In genomic region chr12:83987583-83988441, GRCm38 (mm10) we compare ENCODE assay signal across 8 mouse cellular contexts. TPM values are rescaled to one million over a fixed set of nuclear protein-coding genes. Genes with fewer than 3 reads are reported as not detected.
DNase-seq lines count a peak whose midpoint lies in the region; ATAC-seq and TF ChIP-seq lines count a peak whose summit lies in the region.

TSS of gene Acot2 (plus strand) at chr12:83987861.

- H3K4me2 ChIP-seq in forebrain, embryonic 13.5 days: peak within 1 kb of the TSS; percentile 62
- peak within 1 kb of the TSS; percentile 75 for H3K4me2 ChIP-seq in heart, postnatal 0 days (ENCODE audit: low read depth, low read length)
- H3K4me2 ChIP-seq in liver, embryonic 15.5 days: peak within 1 kb of the TSS; percentile 77
- H3K4me2 ChIP-seq in neural tube, embryonic 11.5 days (ENCODE audit: low read depth): peak within 1 kb of the TSS; percentile 55
- H3K4me2 ChIP-seq in stomach, embryonic 16.5 days (ENCODE audit: low read depth, low read length): peak within 1 kb of the TSS; percentile 52

- peak within 1 kb of the TSS; percentile 70 for H3K4me3 ChIP-seq in ES-Bruce4 (ENCODE audit: low read depth, low read length)
- peak within 1 kb of the TSS; percentile 63 for H3K4me3 ChIP-seq in forebrain, embryonic 13.5 days
- peak within 1 kb of the TSS; percentile 69 for H3K4me3 ChIP-seq in heart, postnatal 0 days (ENCODE audit: low read depth, low read length)
- H3K4me3 ChIP-seq in liver, embryonic 15.5 days (replicated peaks): peak within 1 kb of the TSS; percentile 62
- H3K4me3 ChIP-seq in neural tube, embryonic 11.5 days (ENCODE audit: low read depth, low read length): peak within 1 kb of the TSS; percentile 54
- H3K4me3 ChIP-seq in stomach, embryonic 16.5 days (replicated peaks; ENCODE audit: low read length): peak within 1 kb of the TSS; percentile 69

- H3K36me3 ChIP-seq in ES-Bruce4 (ENCODE audit: control insufficient read depth, insufficient read depth, low read length, poor library complexity, severe bottlenecking): no peaks in the 10 kb centered on the region
- H3K36me3 ChIP-seq in forebrain, embryonic 13.5 days (ENCODE audit: poor library complexity, severe bottlenecking): no peaks in the 10 kb centered on the region
- 0 out of 2 replicates have a peak, but pooled peaks cover 11% of the 10 kb centered on the region for H3K36me3 ChIP-seq in heart, postnatal 0 days (replicated peaks; ENCODE audit: control insufficient read depth, insufficient read depth, low read length)
- H3K36me3 ChIP-seq in liver, embryonic 15.5 days (replicated peaks): no peaks in the 10 kb centered on the region
- H3K36me3 ChIP-seq in neural tube, embryonic 11.5 days (ENCODE audit: control insufficient read depth, insufficient read depth, low read length): no peaks in the 10 kb centered on the region
- no peaks in the 10 kb centered on the region for H3K36me3 ChIP-seq in stomach, embryonic 16.5 days (ENCODE audit: control insufficient read depth, insufficient read depth, low read length)

- under 1% methylated on average over 80 of the region's 80 CpGs for WGBS in forebrain, embryonic 13.5 days
- WGBS in heart, postnatal 0 days: under 1% methylated on average over 76 of the region's 80 CpGs
- WGBS in liver, embryonic 15.5 days (ENCODE audit: insufficient replicate concordance): under 1% methylated on average over 80 of the region's 80 CpGs
- WGBS in neural tube, embryonic 11.5 days: under 1% methylated on average over 78 of the region's 80 CpGs
- under 1% methylated on average over 74 of the region's 80 CpGs for WGBS in stomach, embryonic 16.5 days

- TF ChIP-seq CTCF in ES-Bruce4 (IDR thresholded peaks at IDR 0.05; ENCODE audit: low read depth, low read length): peak; percentile 21
- peak; percentile 57 for TF ChIP-seq CTCF in heart, postnatal 0 days (IDR thresholded peaks at IDR 0.05; ENCODE audit: low read depth)

- ATAC-seq in cerebellum, adult (ENCODE audit: insufficient number of reproducible peaks, low FRiP score, low TSS enrichment): peak; percentile 91
- peak; percentile 94 for ATAC-seq in forebrain, embryonic 13.5 days
- ATAC-seq in heart, postnatal 0 days (ENCODE audit: insufficient read depth, low read depth): peak; percentile 83
- peak; percentile 75 for ATAC-seq in liver, embryonic 15.5 days (ENCODE audit: insufficient read depth)
- peak; percentile 90 for ATAC-seq in neural tube, embryonic 11.5 days (ENCODE audit: insufficient read depth, low FRiP score, low TSS enrichment)
- peak; percentile 93 for ATAC-seq in stomach, embryonic 16.5 days (ENCODE audit: insufficient read depth, low FRiP score)

- H3K4me1 ChIP-seq in ES-Bruce4 (ENCODE audit: control insufficient read depth, insufficient read depth, low read length): no peaks in the 10 kb centered on the region
- H3K4me1 ChIP-seq in forebrain, embryonic 13.5 days: peaks cover 11% of the 10 kb centered on the region; the same call in 1 of the 2 replicates
- H3K4me1 ChIP-seq in heart, postnatal 0 days (ENCODE audit: control insufficient read depth, insufficient read depth): peaks cover 22% of the 10 kb centered on the region
- H3K4me1 ChIP-seq in liver, embryonic 15.5 days (replicated peaks): peaks cover 11% of the 10 kb centered on the region
- H3K4me1 ChIP-seq in neural tube, embryonic 11.5 days (ENCODE audit: control insufficient read depth, insufficient read depth, low read length): 0 out of 2 replicates have a peak, but pooled peaks cover 3% of the 10 kb centered on the region
- H3K4me1 ChIP-seq in stomach, embryonic 16.5 days (ENCODE audit: control insufficient read depth, insufficient read depth, low read length): peaks cover 3% of the 10 kb centered on the region; the same call in 1 of the 2 replicates

- no peak for TF ChIP-seq POLR2A in ES-Bruce4 (IDR thresholded peaks at IDR 0.05; ENCODE audit: insufficient read depth, low read length)

- no peaks in the 10 kb centered on the region for H3K9me3 ChIP-seq in ES-Bruce4 (replicated peaks; ENCODE audit: control insufficient read depth, insufficient read depth, low read length, poor library complexity, severe bottlenecking)
- H3K9me3 ChIP-seq in forebrain, embryonic 13.5 days (replicated peaks): no peaks in the 10 kb centered on the region
- H3K9me3 ChIP-seq in heart, postnatal 0 days (replicated peaks; ENCODE audit: control insufficient read depth, low read length): no peaks in the 10 kb centered on the region
- H3K9me3 ChIP-seq in liver, embryonic 15.5 days (replicated peaks): no peaks in the 10 kb centered on the region
- no peaks in the 10 kb centered on the region for H3K9me3 ChIP-seq in neural tube, embryonic 11.5 days (ENCODE audit: control insufficient read depth, low read length)
- H3K9me3 ChIP-seq in stomach, embryonic 16.5 days (replicated peaks; ENCODE audit: control insufficient read depth, low read length): no peaks in the 10 kb centered on the region; the same call in 1 of the 2 replicates

- DNase-seq in heart, postnatal 0 days (ENCODE audit: low spot score): peak; percentile 90
- DNase-seq in kidney, postnatal 36 days: peak; percentile 82 to 84
- peak; percentile 85 for DNase-seq in neural tube, embryonic 11.5 days (ENCODE audit: low spot score)

- peak within 1 kb of the TSS; percentile 68 for H3K9ac ChIP-seq in ES-Bruce4 (ENCODE audit: low read depth, poor library complexity, severe bottlenecking)
- H3K9ac ChIP-seq in forebrain, embryonic 13.5 days: peak within 1 kb of the TSS; percentile 79
- peak within 1 kb of the TSS; percentile 89 for H3K9ac ChIP-seq in heart, postnatal 0 days (replicated peaks; ENCODE audit: low read depth, low read length)
- H3K9ac ChIP-seq in liver, embryonic 15.5 days: peak within 1 kb of the TSS; percentile 54
- peak within 1 kb of the TSS; percentile 77 for H3K9ac ChIP-seq in neural tube, embryonic 11.5 days (ENCODE audit: low read length)
- H3K9ac ChIP-seq in stomach, embryonic 16.5 days (ENCODE audit: low read length): peak within 1 kb of the TSS; percentile 88

- no peak within 1 kb of the TSS for H3K27ac ChIP-seq in ES-Bruce4 (ENCODE audit: insufficient read depth, low read length)
- peak within 1 kb of the TSS; percentile 79 for H3K27ac ChIP-seq in forebrain, embryonic 13.5 days
- peak within 1 kb of the TSS; percentile 100 for H3K27ac ChIP-seq in heart, postnatal 0 days (ENCODE audit: low read depth)
- peak within 1 kb of the TSS; percentile 80 for H3K27ac ChIP-seq in liver, embryonic 15.5 days (replicated peaks)
- H3K27ac ChIP-seq in neural tube, embryonic 11.5 days (ENCODE audit: low read depth, low read length): peak within 1 kb of the TSS; percentile 72
- peak within 1 kb of the TSS; percentile 97 for H3K27ac ChIP-seq in stomach, embryonic 16.5 days (ENCODE audit: low read length)

- TF ChIP-seq EP300 in ES-Bruce4 (IDR thresholded peaks at IDR 0.05; ENCODE audit: insufficient read depth, low read depth, low read length): no peak
- TF ChIP-seq EP300 in heart, postnatal 0 days (IDR thresholded peaks at IDR 0.05; ENCODE audit: low read depth): 0 out of 2 replicates have a peak, but pooled peaks have one; percentile 17

- no peaks in the 10 kb centered on the region for H3K27me3 ChIP-seq in ES-Bruce4 (ENCODE audit: control insufficient read depth, insufficient read depth, low read length, poor library complexity, severe bottlenecking)
- no peaks in the 10 kb centered on the region for H3K27me3 ChIP-seq in forebrain, embryonic 13.5 days
- no peaks in the 10 kb centered on the region for H3K27me3 ChIP-seq in heart, postnatal 0 days (ENCODE audit: control insufficient read depth, insufficient read depth, low read length)
- H3K27me3 ChIP-seq in liver, embryonic 15.5 days: no peaks in the 10 kb centered on the region
- no peaks in the 10 kb centered on the region for H3K27me3 ChIP-seq in neural tube, embryonic 11.5 days (ENCODE audit: control insufficient read depth, insufficient read depth, low read length)
- H3K27me3 ChIP-seq in stomach, embryonic 16.5 days (ENCODE audit: control insufficient read depth, insufficient read depth, low read length): no peaks in the 10 kb centered on the region

RNA-seq across cellular contexts. Expression of gene Acot2, which starts in this region (rescaled TPM):
- polyA plus RNA-seq in ES-Bruce4 (2011; ENCODE audit: insufficient read depth, insufficient read length, low read depth, missing spikeins): 6.5 and 6.7 TPM in 2 replicates
- polyA plus RNA-seq in forebrain, embryonic 13.5 days (2015; fragmentation: Nextera tagmentation; extraction: Ambion mirVana): 9.9 and 11.1 TPM in 2 replicates
- 158 and 228 TPM in 2 replicates for total RNA-seq in heart, postnatal 0 days (2014; rRNA removed; ENCODE audit: low replicate concordance)
- polyA plus RNA-seq in heart, postnatal 0 days (2015; fragmentation: Nextera tagmentation; extraction: Ambion mirVana): 300 and 309 TPM in 2 replicates
- 12.4 and 12.6 TPM in 2 replicates for polyA plus RNA-seq in liver, embryonic 15.5 days (2015; fragmentation: Nextera tagmentation; extraction: Ambion mirVana)
- 12.6 and 14.9 TPM in 2 replicates for polyA plus RNA-seq in neural tube, embryonic 11.5 days (2014; fragmentation: Nextera tagmentation; extraction: Ambion mirVana)
- 23.7 and 24.9 TPM in 2 replicates for polyA plus RNA-seq in stomach, embryonic 16.5 days (2015; fragmentation: Nextera tagmentation; extraction: Ambion mirVana)

Comparison
In these comparisons a context has a peak if more than half of its experiments do, and no peak if none do; other contexts are left out.
1. RNA of gene Acot2 (polyA plus RNA-seq): 300 to 309 TPM in heart, postnatal 0 days; 23.7 to 24.9 TPM in stomach, embryonic 16.5 days, 12.6 to 14.9 TPM in neural tube, embryonic 11.5 days, 12.4 to 12.6 TPM in liver, embryonic 15.5 days, 9.9 to 11.1 TPM in forebrain, embryonic 13.5 days and 6.5 to 6.7 TPM in ES-Bruce4; every median in the first group is over 10 times any median in the second.
2. Peak in every context shown above with its lines, with median percentiles within 50 percentile points of each other: H3K4me3 ChIP-seq, H3K9ac ChIP-seq, ATAC-seq, H3K4me2 ChIP-seq and DNase-seq.